Mouse (Mus musculus): Measurements from ENCODE around the gene Fto. TPM values are rescaled to one million over a fixed set of nuclear protein-coding genes. Genes with fewer than 3 reads are reported as not detected.

Gene Fto
- total RNA-seq, 2 experiments from 2014 or later, result 13.8 to 33.6 TPM

GRCm38 (mm10) chr8:91712731-91713569 is 399.6 kb downstream of the Fto start:
- ATAC-seq (ENCODE audit: poor library complexity, severe bottlenecking), result no peak

- no peak for ATAC-seq (ENCODE audit: poor library complexity, severe bottlenecking)
These were observed 400.5 kb downstream of the Fto start for GRCm38 (mm10) chr8:91713677-91714312.

GRCm38 (mm10) chr8:91714733-91715132 is 401.4 kb downstream of the Fto start:
- no peak for ATAC-seq (ENCODE audit: poor library complexity, severe bottlenecking)

GRCm38 (mm10) chr8:91715387-91716085 is 402.2 kb downstream of the Fto start:
- ATAC-seq (ENCODE audit: poor library complexity, severe bottlenecking), result no peak

Other genes starting within 250 kb of the Fto start
- gene Rbl2, start 243.5 kb upstream of the Fto start, total RNA-seq (2015), result 55.9 and 69.4 TPM in 2 replicates
- 77.5 and 79.8 TPM in 2 replicates for gene Rbl2, start 243.5 kb upstream of the Fto start, total RNA-seq (2017)
- 10.8 and 11.3 TPM in 2 replicates for gene Aktip, start 113.5 kb upstream of the Fto start, total RNA-seq (2015)
- gene Aktip, start 113.5 kb upstream of the Fto start, total RNA-seq (2017), result 14.1 and 15.0 TPM in 2 replicates
- 3.5 and 7.1 TPM in 2 replicates for gene Rpgrip1l, start 263 bp upstream of the Fto start, total RNA-seq (2015)
- 3.9 TPM in 2 replicates for gene Rpgrip1l, start 263 bp upstream of the Fto start, total RNA-seq (2017)

Measured in megakaryocyte, adult 5-6 weeks (primary cell).